ENCODE assay signal across 8 mouse cellular contexts in genomic region chr15:97235183-97235582, GRCm38 (mm10). TPM values are rescaled to one million over a fixed set of nuclear protein-coding genes. Genes with fewer than 3 reads are reported as not detected.
DNase-seq lines count a peak whose midpoint lies in the region; ATAC-seq and TF ChIP-seq lines count a peak whose summit lies in the region.

No protein-coding gene starts in this region.

- TF ChIP-seq CTCF in layer of hippocampus, adult 2 months (conservative IDR thresholded peaks at IDR 0.05) = peak; percentile 93

- peak; percentile 31 to 49 for DNase-seq in layer of hippocampus, adult 2 months (ENCODE audit: low spot score in 2 of 2)
- DNase-seq in layer of hippocampus, adult 9-10 months (ENCODE audit: low spot score) = no peak
- peak; percentile 85 for DNase-seq in R1 (ENCODE audit: low read depth, low spot score)
- peak; percentile 85 for DNase-seq in embryo, embryonic 10 days (ENCODE audit: low spot score)
- DNase-seq in induced T-regulatory cell, adult 2 months (ENCODE audit: low read depth) = peak; percentile 86
- peak; percentile 26 to 42 for DNase-seq in thymus, postnatal 36 days

- H3K27ac ChIP-seq in layer of hippocampus, adult 2 months = no peak overlapping the region

- H3K4me3 ChIP-seq in layer of hippocampus, adult 2 months = no peak overlapping the region

- peak; percentile 57 for ATAC-seq in CD4-positive, CD25-positive, alpha-beta regulatory T cell, adult 4 months
- ATAC-seq in megakaryocyte progenitor cell, adult 5-6 weeks (replicated peaks; ENCODE audit: poor library complexity) = peak; percentile 80

RNA-seq across cellular contexts. Expression of gene Pced1b, which starts 11.7 kb away (rescaled TPM):
- total RNA-seq in layer of hippocampus, adult 2 months (2021) = 10 to 100 TPM in 1 of 2 experiments, 1 to 10 TPM in 1; 6.7 to 11.1 TPM
- 10 to 100 TPM; 58.0 to 62.0 TPM for polyA plus RNA-seq in CD4-positive, CD25-positive, alpha-beta regulatory T cell, adult 4 months (2017; shearing (Covaris generic))
- 26.3 and 26.9 TPM in 2 replicates for total RNA-seq in megakaryocyte progenitor cell, adult 5-6 weeks (2015)
- 6.7 and 7.9 TPM in 2 replicates for total RNA-seq in megakaryocyte progenitor cell, adult 5-6 weeks (2017)

RNA-seq across cellular contexts. Expression of gene Amigo2, which starts 11.9 kb away (rescaled TPM):
- 10 to 100 TPM; 22.2 to 22.9 TPM for total RNA-seq in layer of hippocampus, adult 2 months (2021)
- polyA plus RNA-seq in CD4-positive, CD25-positive, alpha-beta regulatory T cell, adult 4 months (2017; shearing (Covaris generic)) = 1 to 10 TPM in 1 of 2 experiments, under 1 TPM in 1; 0.77 to 1.8 TPM
- total RNA-seq in megakaryocyte progenitor cell, adult 5-6 weeks (2015) = 0.34 and 1.9 TPM in 2 replicates
- total RNA-seq in megakaryocyte progenitor cell, adult 5-6 weeks (2017) = 1.00 and 1.9 TPM in 2 replicates

Comparison
In these comparisons a context has a peak if more than half of its experiments do, and no peak if none do; other contexts are left out.
1. RNA of gene Amigo2, which starts 11.9 kb away (total RNA-seq): 22.2 to 22.9 TPM in layer of hippocampus, adult 2 months; 0.34 to 1.9 TPM in megakaryocyte progenitor cell, adult 5-6 weeks; every median in the first group is over 4 times any median in the second.